Mouse (Mus musculus): ENCODE data around the gene Olfr221.

GRCm38 (mm10) chr14:52071599-52072137 lies 29.4 kb upstream of the Olfr221 start:
- TF ChIP-seq CTCF (IDR thresholded peaks at IDR 0.05; ENCODE audit: insufficient read depth, low read length), result no peak
- no peak for TF ChIP-seq POLR2A (IDR thresholded peaks at IDR 0.05; ENCODE audit: borderline replicate concordance, extremely low read depth, low read depth, low read length)

Data from lung, adult 2 months (tissue).